Mouse (Mus musculus) heart, postnatal 0 days (tissue): ENCODE data around the gene Ccdc12.

Experiments used
- CTCF ChIP-seq: IDR thresholded peaks from 2 replicates; pipeline ENCODE4 v1.5.1; 2016; ENCODE audit warnings: antibody characterized with exemption, control low read depth, low read depth
- EP300 ChIP-seq: IDR thresholded peaks from 2 replicates; pipeline ENCODE4 v1.6.1; 2016; ENCODE audit warnings: antibody characterized with exemption, low read depth

GRCm38 (mm10) chr9:110672462-110673106 is 16.3 kb downstream of the Ccdc12 start:
- TF ChIP-seq CTCF (peak; percentile 69), EP300 (no peak)
